Comparison of ENCODE assay signal across 11 mouse cellular contexts in genomic region chr14:25614684-25615083, GRCm38 (mm10).
DNase-seq lines count a peak whose midpoint lies in the region; ATAC-seq and TF ChIP-seq lines count a peak whose summit lies in the region.
"Had no signal": no experiment of that assay in that cellular context is flagged by ENCODE, and none has a peak within 500 bp of the region (broad histone marks: within the 10 kb centered on the region; RNA-seq: fewer than 3 reads in every experiment).

No protein-coding gene starts in this region.

- H3K27ac ChIP-seq in bone marrow macrophage, adult 2 months (ENCODE audit: insufficient read depth, low read depth, low read length) = peak overlapping the region; percentile 77
- H3K27ac ChIP-seq in hindbrain, embryonic 12.5 days = no peak overlapping the region; the same call in 1 of the 2 replicates
- H3K27ac ChIP-seq: forebrain, embryonic 10.5 days had no signal

- H3K36me3 ChIP-seq in megakaryocyte, embryonic 14.5 days (replicated peaks; ENCODE audit: low read length) = peaks cover 86% of the 10 kb centered on the region
- peaks cover 15% of the 10 kb centered on the region for H3K36me3 ChIP-seq in hindbrain, embryonic 12.5 days
- H3K36me3 ChIP-seq: hindbrain, embryonic 15.5 days had no signal

- TF ChIP-seq POLR2A in bone marrow macrophage, adult 2 months (IDR thresholded peaks at IDR 0.05; ENCODE audit: borderline replicate concordance, low read depth, low read length) = no peak

- TF ChIP-seq CTCF in bone marrow macrophage, adult 2 months (IDR thresholded peaks at IDR 0.05; ENCODE audit: low read depth, low read length) = no peak

- WGBS in hindbrain, embryonic 12.5 days = 63% methylated on average over 5 of the region's 5 CpGs

- H3K9ac ChIP-seq in hindbrain, embryonic 12.5 days = no peak overlapping the region
- H3K9ac ChIP-seq: hindbrain, embryonic 15.5 days had no signal

- peak; percentile 69 for DNase-seq in layer of hippocampus, adult 9-11 months
- DNase-seq in layer of hippocampus, adult 9-10 months (ENCODE audit: low spot score) = no peak
- no peak for DNase-seq in adipocyte (ENCODE audit: low spot score)
- DNase-seq in urinary bladder, adult 2 months (ENCODE audit: low spot score) = no peak
- DNase-seq: cerebellum, adult 9-10 months had no signal

- H3K4me2 ChIP-seq in hindbrain, embryonic 12.5 days (replicated peaks) = no peak overlapping the region
- H3K4me2 ChIP-seq: hindbrain, embryonic 15.5 days had no signal

- H3K9me3 ChIP-seq in megakaryocyte, embryonic 14.5 days = no peaks in the 10 kb centered on the region
- H3K9me3 ChIP-seq in hindbrain, embryonic 12.5 days (replicated peaks) = no peaks in the 10 kb centered on the region
- H3K9me3 ChIP-seq: forebrain, embryonic 10.5 days; hindbrain, embryonic 15.5 days had no signal

- H3K4me3 ChIP-seq in bone marrow macrophage, adult 2 months (ENCODE audit: insufficient read depth, low read length) = no peak overlapping the region; the same call in 1 of the 2 replicates
- H3K4me3 ChIP-seq in megakaryocyte, embryonic 14.5 days (replicated peaks) = peak overlapping the region; percentile 62
- no peak overlapping the region for H3K4me3 ChIP-seq in hindbrain, embryonic 12.5 days
- H3K4me3 ChIP-seq: forebrain, embryonic 10.5 days; hindbrain, embryonic 15.5 days had no signal

- peaks cover 7% of the 10 kb centered on the region for H3K27me3 ChIP-seq in megakaryocyte, embryonic 14.5 days (replicated peaks)
- H3K27me3 ChIP-seq in hindbrain, embryonic 12.5 days = no peaks in the 10 kb centered on the region
- H3K27me3 ChIP-seq: hindbrain, embryonic 15.5 days had no signal

- peaks cover 56% of the 10 kb centered on the region for H3K4me1 ChIP-seq in bone marrow macrophage, adult 2 months (ENCODE audit: control insufficient read depth, insufficient read depth, low read length)
- H3K4me1 ChIP-seq in megakaryocyte, embryonic 14.5 days = peaks cover 95% of the 10 kb centered on the region
- H3K4me1 ChIP-seq in hindbrain, embryonic 12.5 days = peaks cover 97% of the 10 kb centered on the region

- ATAC-seq in inflammation-experienced regulatory T-cells, adult 6 months = peak; percentile 29
- no peak for ATAC-seq in hindbrain, embryonic 12.5 days (ENCODE audit: low FRiP score)
